In genomic region chr4:148391714-148392310, GRCm38 (mm10) we compare ENCODE assay signal across 15 mouse cellular contexts. TPM values are rescaled to one million over a fixed set of nuclear protein-coding genes. Genes with fewer than 3 reads are reported as not detected.
DNase-seq lines count a peak whose midpoint lies in the region; ATAC-seq and TF ChIP-seq lines count a peak whose summit lies in the region.
"Had no signal": no experiment of that assay in that cellular context is flagged by ENCODE, and none has a peak within 500 bp of the region (broad histone marks: within the 10 kb centered on the region; RNA-seq: fewer than 3 reads in every experiment).

No protein-coding gene starts in this region.

- H3K4me3 ChIP-seq in layer of hippocampus, adult 2 months: peak overlapping the region; percentile 19; the same call in 1 of the 2 replicates
- no peak overlapping the region for H3K4me3 ChIP-seq in forebrain, embryonic 15.5 days
- no peak overlapping the region for H3K4me3 ChIP-seq in hindbrain, postnatal 0 days (ENCODE audit: low read length)
- H3K4me3 ChIP-seq in neural tube, embryonic 12.5 days: no peak overlapping the region
- H3K4me3 ChIP-seq in lung, adult 2 months (replicated peaks; ENCODE audit: extremely low read depth, low read depth, low read length): no peak overlapping the region
- H3K4me3 ChIP-seq: embryonic facial prominence, embryonic 13.5 days; heart, embryonic 12.5 days; liver, embryonic 12.5 days had no signal

- DNase-seq in layer of hippocampus, adult 2 months (ENCODE audit: low spot score in 2 of 2): no peak
- no peak for DNase-seq in layer of hippocampus, postnatal 25 days (ENCODE audit: extremely low spot score in 1 of 2, low spot score in 1 of 2)
- DNase-seq in hindbrain, postnatal 0 days (ENCODE audit: low spot score): peak; percentile 66
- no peak for DNase-seq in heart, postnatal 36 days
- no peak for DNase-seq in lung, adult 2 months
- no peak for DNase-seq in spleen, adult 18-20 months
- DNase-seq: adrenal gland, postnatal 10 days; gastrocnemius, postnatal 14 days; layer of hippocampus, adult 9-11 months had no signal

- no peak for TF ChIP-seq POLR2A in lung, adult 2 months (IDR thresholded peaks at IDR 0.05; ENCODE audit: borderline replicate concordance, extremely low read depth, low read depth, low read length)

- no peaks in the 10 kb centered on the region for H3K9me3 ChIP-seq in forebrain, embryonic 15.5 days
- no peaks in the 10 kb centered on the region for H3K9me3 ChIP-seq in hindbrain, postnatal 0 days (ENCODE audit: low read length)
- H3K9me3 ChIP-seq in neural tube, embryonic 12.5 days: 0 out of 2 replicates have a peak, but pooled peaks cover 5% of the 10 kb centered on the region
- H3K9me3 ChIP-seq: embryonic facial prominence, embryonic 13.5 days; heart, embryonic 12.5 days; liver, embryonic 12.5 days had no signal

- H3K36me3 ChIP-seq in forebrain, embryonic 15.5 days: no peaks in the 10 kb centered on the region
- no peaks in the 10 kb centered on the region for H3K36me3 ChIP-seq in hindbrain, postnatal 0 days (ENCODE audit: insufficient read depth, low read length)
- no peaks in the 10 kb centered on the region for H3K36me3 ChIP-seq in neural tube, embryonic 12.5 days
- H3K36me3 ChIP-seq: embryonic facial prominence, embryonic 13.5 days; heart, embryonic 12.5 days; liver, embryonic 12.5 days had no signal

- peaks cover 17% of the 10 kb centered on the region for H3K4me1 ChIP-seq in forebrain, embryonic 15.5 days
- 0 out of 2 replicates have a peak, but pooled peaks cover 13% of the 10 kb centered on the region for H3K4me1 ChIP-seq in hindbrain, postnatal 0 days (ENCODE audit: insufficient read depth, low read length)
- peaks cover 58% of the 10 kb centered on the region for H3K4me1 ChIP-seq in neural tube, embryonic 12.5 days
- H3K4me1 ChIP-seq in lung, adult 2 months (ENCODE audit: control insufficient read depth, insufficient read depth, low read length): no peaks in the 10 kb centered on the region
- H3K4me1 ChIP-seq: embryonic facial prominence, embryonic 13.5 days; heart, embryonic 12.5 days; liver, embryonic 12.5 days had no signal

- peak overlapping the region; percentile 22 for H3K4me2 ChIP-seq in forebrain, embryonic 15.5 days (replicated peaks)
- H3K4me2 ChIP-seq in hindbrain, postnatal 0 days (ENCODE audit: low read depth, low read length): peak overlapping the region; percentile 28
- H3K4me2 ChIP-seq in neural tube, embryonic 12.5 days (replicated peaks): peak overlapping the region; percentile 26; the same call in 1 of the 2 replicates
- H3K4me2 ChIP-seq: embryonic facial prominence, embryonic 13.5 days; heart, embryonic 12.5 days; liver, embryonic 12.5 days had no signal

- 65% methylated on average over 21 of the region's 21 CpGs for WGBS in forebrain, embryonic 15.5 days
- WGBS in hindbrain, postnatal 0 days: 39% methylated on average over 21 of the region's 21 CpGs
- WGBS in neural tube, embryonic 12.5 days: 42% methylated on average over 21 of the region's 21 CpGs
- 69% methylated on average over 21 of the region's 21 CpGs for WGBS in lung, adult 2 months

- peak overlapping the region; percentile 32; the same call in 1 of the 2 replicates for H3K27ac ChIP-seq in layer of hippocampus, adult 2 months
- H3K27ac ChIP-seq in forebrain, embryonic 15.5 days (replicated peaks): peak overlapping the region; percentile 69
- H3K27ac ChIP-seq in hindbrain, postnatal 0 days: peak overlapping the region; percentile 15; the same call in 1 of the 2 replicates
- peak overlapping the region; percentile 21; the same call in 1 of the 2 replicates for H3K27ac ChIP-seq in neural tube, embryonic 12.5 days
- H3K27ac ChIP-seq: embryonic facial prominence, embryonic 13.5 days; liver, embryonic 12.5 days had no signal

- intact Hi-C loops in heart, postnatal 36 days (cut with DNase I): no loop called here

- H3K9ac ChIP-seq in forebrain, embryonic 15.5 days (replicated peaks): no peak overlapping the region
- 0 out of 2 replicates have a peak overlapping the region, but pooled peaks have one; percentile 9 for H3K9ac ChIP-seq in hindbrain, postnatal 0 days (replicated peaks; ENCODE audit: low read length)
- no peak overlapping the region for H3K9ac ChIP-seq in neural tube, embryonic 12.5 days
- H3K9ac ChIP-seq: embryonic facial prominence, embryonic 13.5 days; heart, embryonic 12.5 days; liver, embryonic 12.5 days had no signal

- no peak for TF ChIP-seq CTCF in layer of hippocampus, adult 2 months (conservative IDR thresholded peaks at IDR 0.05)
- TF ChIP-seq CTCF in hindbrain, postnatal 0 days (IDR thresholded peaks at IDR 0.05; ENCODE audit: low read depth): no peak
- TF ChIP-seq CTCF in lung, adult 2 months (IDR thresholded peaks at IDR 0.05; ENCODE audit: insufficient read depth, low read length): no peak

- H3K27me3 ChIP-seq in forebrain, embryonic 15.5 days: no peaks in the 10 kb centered on the region
- H3K27me3 ChIP-seq in hindbrain, postnatal 0 days (ENCODE audit: insufficient read depth, low read length): no peaks in the 10 kb centered on the region
- no peaks in the 10 kb centered on the region for H3K27me3 ChIP-seq in neural tube, embryonic 12.5 days (replicated peaks)

- peak; percentile 50; the same call in 1 of the 2 replicates for ATAC-seq in forebrain, embryonic 15.5 days (replicated peaks)
- ATAC-seq in hindbrain, postnatal 0 days: peak; percentile 51
- peak; percentile 41; the same call in 1 of the 2 replicates for ATAC-seq in neural tube, embryonic 12.5 days (ENCODE audit: low FRiP score, low read depth)
- ATAC-seq: liver, embryonic 12.5 days; lung, postnatal 0 days had no signal

RNA-seq across cellular contexts. Expression of gene Ubiad1, which starts 52.8 kb away (rescaled TPM):
- 1 to 10 TPM; 8.1 to 8.7 TPM for total RNA-seq in layer of hippocampus, adult 2 months (2021)
- 10 to 100 TPM in 1 of 2 experiments, 1 to 10 TPM in 1; 9.1 to 10.0 TPM for total RNA-seq in layer of hippocampus, postnatal 25 days (2021)
- 18.4 and 19.0 TPM in 2 replicates for polyA plus RNA-seq in forebrain, embryonic 15.5 days (2015; fragmentation: Nextera tagmentation; extraction: Ambion mirVana)
- 22.2 and 25.8 TPM in 2 replicates for total RNA-seq in hindbrain, postnatal 0 days (2014; rRNA removed)
- polyA plus RNA-seq in hindbrain, postnatal 0 days (2015; fragmentation: Nextera tagmentation; extraction: Ambion mirVana): 12.8 and 13.1 TPM in 2 replicates
- 19.5 and 19.7 TPM in 2 replicates for polyA plus RNA-seq in neural tube, embryonic 12.5 days (2016; fragmentation: Nextera tagmentation; extraction: Ambion mirVana)
- total RNA-seq in heart, postnatal 36 days (2021): 10 to 100 TPM; 16.5 to 16.9 TPM
- polyA plus RNA-seq in lung, adult 2 months (2012; rRNA removed): 13.6 and 18.0 TPM in 2 replicates

RNA-seq across cellular contexts. Expression of gene Mtor, which starts 56.6 kb away (rescaled TPM):
- total RNA-seq in layer of hippocampus, adult 2 months (2021): 100 to 1,000 TPM in 1 of 2 experiments, 10 to 100 TPM in 1; 95.2 to 100 TPM
- 10 to 100 TPM; 86.0 to 86.2 TPM for total RNA-seq in layer of hippocampus, postnatal 25 days (2021)
- 22.6 and 25.1 TPM in 2 replicates for polyA plus RNA-seq in forebrain, embryonic 15.5 days (2015; fragmentation: Nextera tagmentation; extraction: Ambion mirVana)
- 56.0 and 58.2 TPM in 2 replicates for total RNA-seq in hindbrain, postnatal 0 days (2014; rRNA removed)
- 29.2 and 29.9 TPM in 2 replicates for polyA plus RNA-seq in hindbrain, postnatal 0 days (2015; fragmentation: Nextera tagmentation; extraction: Ambion mirVana)
- 27.7 and 28.2 TPM in 2 replicates for polyA plus RNA-seq in neural tube, embryonic 12.5 days (2016; fragmentation: Nextera tagmentation; extraction: Ambion mirVana)
- 10 to 100 TPM; 50.7 to 51.4 TPM for total RNA-seq in heart, postnatal 36 days (2021)
- 17.3 and 20.2 TPM in 2 replicates for polyA plus RNA-seq in lung, adult 2 months (2012; rRNA removed)

Comparison
In these comparisons a context has a peak if more than half of its experiments do, and no peak if none do; other contexts are left out.
1. H3K27ac ChIP-seq: peak in every context shown above with its lines; median percentile 69 in forebrain, embryonic 15.5 days; 32 in layer of hippocampus, adult 2 months; 21 in neural tube, embryonic 12.5 days; 15 in hindbrain, postnatal 0 days.